Mouse (Mus musculus): ENCODE data around the gene Olfr1532-ps1. TPM values are rescaled to one million over a fixed set of nuclear protein-coding genes. Genes with fewer than 3 reads are reported as not detected.
"Not testable (repeated sequence)": the region's sequence is repeated elsewhere in the genome, so short reads cannot be mapped to it uniquely, and the experiment has no call there.

The Olfr1532-ps1 gene
- polyA plus RNA-seq (2014; fragmentation: Nextera tagmentation; extraction: Ambion mirVana): not detected in 2 replicates

- H3K9ac ChIP-seq (ENCODE audit: low read depth, low read length): no peak within 1 kb of the TSS
- H3K27ac ChIP-seq (replicated peaks; ENCODE audit: low read depth, low read length): no peak within 1 kb of the TSS
- H3K9me3 ChIP-seq (ENCODE audit: control insufficient read depth, low read length): no peaks in the 10 kb centered on the region
- no peak for ATAC-seq (ENCODE audit: low read depth)
- no peaks in the 10 kb centered on the region for H3K27me3 ChIP-seq (replicated peaks; ENCODE audit: control insufficient read depth, insufficient read depth, low read length)
- WGBS: 40% methylated on average over 2 of the region's 2 CpGs
- no peaks in the 10 kb centered on the region for H3K4me1 ChIP-seq (ENCODE audit: control insufficient read depth, insufficient read depth, low read length)
- DNase-seq (ENCODE audit: low spot score): no peak
- H3K4me2 ChIP-seq (ENCODE audit: low read depth, low read length): no peak within 1 kb of the TSS
- no peak within 1 kb of the TSS for H3K4me3 ChIP-seq (ENCODE audit: low read depth, low read length)
- H3K36me3 ChIP-seq (ENCODE audit: control insufficient read depth, insufficient read depth, low read length): no peaks in the 10 kb centered on the region
Measured at GRCm38 (mm10) chr7:106907676-106908075, at the start of gene Olfr1532-ps1. Gene Olfr1532-ps1, plus strand, starts transcription at chr7:106908001.

GRCm38 (mm10) chr7:106862885-106863284 is 44.9 kb upstream of the Olfr1532-ps1 start, which contains the start of gene Olfr704:
Gene Olfr704, plus strand, starts transcription at chr7:106863185.
- Histone ChIP-seq H3K36me3 (ENCODE audit: control insufficient read depth, insufficient read depth, low read length) (no peaks in the 10 kb centered on the region), H3K9me3 (ENCODE audit: control insufficient read depth, low read length) (no peaks in the 10 kb centered on the region), H3K9ac (ENCODE audit: low read depth, low read length) (no peak within 1 kb of the TSS), H3K4me1 (ENCODE audit: control insufficient read depth, insufficient read depth, low read length) (no peaks in the 10 kb centered on the region), H3K27ac (replicated peaks; ENCODE audit: low read depth, low read length) (no peak within 1 kb of the TSS), H3K4me3 (ENCODE audit: low read depth, low read length) (no peak within 1 kb of the TSS), H3K27me3 (replicated peaks; ENCODE audit: control insufficient read depth, insufficient read depth, low read length) (no peaks in the 10 kb centered on the region), H3K4me2 (ENCODE audit: low read depth, low read length) (no peak within 1 kb of the TSS)
- ATAC-seq (ENCODE audit: low read depth) (no peak), DNase-seq (ENCODE audit: low spot score) (no peak)

GRCm38 (mm10) chr7:106876791-106877190 is 31.0 kb upstream of the Olfr1532-ps1 start, which contains the start of gene Olfr705:
Gene Olfr705, minus strand, starts transcription at chr7:106876891.
- Histone ChIP-seq H3K4me1 (ENCODE audit: control insufficient read depth, insufficient read depth, low read length) (no peaks in the 10 kb centered on the region), H3K27me3 (replicated peaks; ENCODE audit: control insufficient read depth, insufficient read depth, low read length) (no peaks in the 10 kb centered on the region), H3K27ac (replicated peaks; ENCODE audit: low read depth, low read length) (no peak within 1 kb of the TSS), H3K4me3 (ENCODE audit: low read depth, low read length) (no peak within 1 kb of the TSS), H3K36me3 (ENCODE audit: control insufficient read depth, insufficient read depth, low read length) (no peaks in the 10 kb centered on the region), H3K4me2 (ENCODE audit: low read depth, low read length) (no peak within 1 kb of the TSS), H3K9me3 (ENCODE audit: control insufficient read depth, low read length) (no peaks in the 10 kb centered on the region), H3K9ac (ENCODE audit: low read depth, low read length) (no peak within 1 kb of the TSS)
- DNase-seq (ENCODE audit: low spot score): no peak
- no peak for ATAC-seq (ENCODE audit: low read depth)
- WGBS: 80% methylated on average over 3 of the region's 3 CpGs

GRCm38 (mm10) chr7:106888062-106888461 is 19.7 kb upstream of the Olfr1532-ps1 start, which contains the start of gene Olfr706:
Gene Olfr706, minus strand, starts transcription at chr7:106888162.
- H3K4me3 ChIP-seq (ENCODE audit: low read depth, low read length): no peak within 1 kb of the TSS
- ATAC-seq (ENCODE audit: low read depth) (no peak), DNase-seq (ENCODE audit: low spot score) (no peak)
- H3K36me3 ChIP-seq (ENCODE audit: control insufficient read depth, insufficient read depth, low read length): no peaks in the 10 kb centered on the region
- no peaks in the 10 kb centered on the region for H3K9me3 ChIP-seq (ENCODE audit: control insufficient read depth, low read length)
- 86% methylated on average over 2 of the region's 2 CpGs for WGBS
- H3K4me1 ChIP-seq (ENCODE audit: control insufficient read depth, insufficient read depth, low read length): no peaks in the 10 kb centered on the region
- no peak within 1 kb of the TSS for H3K9ac ChIP-seq (ENCODE audit: low read depth, low read length)
- no peaks in the 10 kb centered on the region for H3K27me3 ChIP-seq (replicated peaks; ENCODE audit: control insufficient read depth, insufficient read depth, low read length)
- H3K4me2 ChIP-seq (ENCODE audit: low read depth, low read length): no peak within 1 kb of the TSS
- H3K27ac ChIP-seq (replicated peaks; ENCODE audit: low read depth, low read length): no peak within 1 kb of the TSS

- H3K4me1 ChIP-seq (ENCODE audit: control insufficient read depth, insufficient read depth, low read length); H3K27ac ChIP-seq (replicated peaks; ENCODE audit: low read depth, low read length); H3K9me3 ChIP-seq (ENCODE audit: control insufficient read depth, low read length); DNase-seq (ENCODE audit: low spot score); H3K9ac ChIP-seq (ENCODE audit: low read depth, low read length); H3K4me3 ChIP-seq (ENCODE audit: low read depth, low read length); H3K4me2 ChIP-seq (ENCODE audit: low read depth, low read length); ATAC-seq (ENCODE audit: low read depth); H3K27me3 ChIP-seq (replicated peaks; ENCODE audit: control insufficient read depth, insufficient read depth, low read length); H3K36me3 ChIP-seq (ENCODE audit: control insufficient read depth, insufficient read depth, low read length): not testable (repeated sequence)
- 79% methylated on average over 3 of the region's 3 CpGs for WGBS
Measured at GRCm38 (mm10) chr7:106901141-106901540, 6.7 kb upstream of the Olfr1532-ps1 start, which contains the start of gene Olfr707. Gene Olfr707, minus strand, starts transcription at chr7:106901241.

GRCm38 (mm10) chr7:106920961-106921360 is 13.2 kb downstream of the Olfr1532-ps1 start:
- 70% methylated on average over 2 of the region's 7 CpGs for WGBS

GRCm38 (mm10) chr7:106932119-106932518 is 24.3 kb downstream of the Olfr1532-ps1 start, which contains the start of gene Olfr709-ps1:
Gene Olfr709-ps1, minus strand, starts transcription at chr7:106932219.
- no peak within 1 kb of the TSS for H3K9ac ChIP-seq (ENCODE audit: low read depth, low read length)
- no peak for ATAC-seq (ENCODE audit: low read depth)
- DNase-seq (ENCODE audit: low spot score): no peak
- H3K27ac ChIP-seq (replicated peaks; ENCODE audit: low read depth, low read length): no peak within 1 kb of the TSS
- no peaks in the 10 kb centered on the region for H3K36me3 ChIP-seq (ENCODE audit: control insufficient read depth, insufficient read depth, low read length)
- H3K4me2 ChIP-seq (ENCODE audit: low read depth, low read length): no peak within 1 kb of the TSS
- no peaks in the 10 kb centered on the region for H3K27me3 ChIP-seq (replicated peaks; ENCODE audit: control insufficient read depth, insufficient read depth, low read length)
- H3K9me3 ChIP-seq (ENCODE audit: control insufficient read depth, low read length): no peaks in the 10 kb centered on the region
- H3K4me1 ChIP-seq (ENCODE audit: control insufficient read depth, insufficient read depth, low read length): no peaks in the 10 kb centered on the region
- H3K4me3 ChIP-seq (ENCODE audit: low read depth, low read length): no peak within 1 kb of the TSS

More at GRCm38 (mm10) chr7:106920961-106921360, 13.2 kb downstream of the Olfr1532-ps1 start:
- H3K4me2 ChIP-seq (ENCODE audit: low read depth, low read length); H3K4me1 ChIP-seq (ENCODE audit: control insufficient read depth, insufficient read depth, low read length); DNase-seq (ENCODE audit: low spot score); H3K27me3 ChIP-seq (replicated peaks; ENCODE audit: control insufficient read depth, insufficient read depth, low read length); H3K9ac ChIP-seq (ENCODE audit: low read depth, low read length); H3K9me3 ChIP-seq (ENCODE audit: control insufficient read depth, low read length); ATAC-seq (ENCODE audit: low read depth); H3K27ac ChIP-seq (replicated peaks; ENCODE audit: low read depth, low read length); H3K36me3 ChIP-seq (ENCODE audit: control insufficient read depth, insufficient read depth, low read length); H3K4me3 ChIP-seq (ENCODE audit: low read depth, low read length): not testable (repeated sequence)

- DNase-seq (ENCODE audit: low spot score): peak; percentile 0
- Histone ChIP-seq H3K27me3 (replicated peaks; ENCODE audit: control insufficient read depth, insufficient read depth, low read length) (no peaks in the 10 kb centered on the region), H3K9ac (ENCODE audit: low read depth, low read length) (no peak within 1 kb of the TSS), H3K36me3 (ENCODE audit: control insufficient read depth, insufficient read depth, low read length) (no peaks in the 10 kb centered on the region), H3K4me2 (ENCODE audit: low read depth, low read length) (no peak within 1 kb of the TSS), H3K27ac (replicated peaks; ENCODE audit: low read depth, low read length) (no peak within 1 kb of the TSS), H3K9me3 (ENCODE audit: control insufficient read depth, low read length) (no peaks in the 10 kb centered on the region), H3K4me3 (ENCODE audit: low read depth, low read length) (no peak within 1 kb of the TSS), H3K4me1 (ENCODE audit: control insufficient read depth, insufficient read depth, low read length) (no peaks in the 10 kb centered on the region)
- 73% methylated on average over 3 of the region's 3 CpGs for WGBS
- ATAC-seq (ENCODE audit: low read depth): no peak
Measured at GRCm38 (mm10) chr7:106948212-106948611, 40.4 kb downstream of the Olfr1532-ps1 start, which contains the start of gene Olfr710. Gene Olfr710, minus strand, starts transcription at chr7:106948312.

- no peaks in the 10 kb centered on the region for H3K4me1 ChIP-seq (ENCODE audit: control insufficient read depth, insufficient read depth, low read length)
- H3K27me3 ChIP-seq (replicated peaks; ENCODE audit: control insufficient read depth, insufficient read depth, low read length): no peaks in the 10 kb centered on the region
- 76% methylated on average over 1 of the region's 1 CpGs for WGBS
- H3K36me3 ChIP-seq (ENCODE audit: control insufficient read depth, insufficient read depth, low read length): no peaks in the 10 kb centered on the region
- H3K4me3 ChIP-seq (ENCODE audit: low read depth, low read length): no peak within 1 kb of the TSS
- no peak within 1 kb of the TSS for H3K4me2 ChIP-seq (ENCODE audit: low read depth, low read length)
- H3K9me3 ChIP-seq (ENCODE audit: control insufficient read depth, low read length): no peaks in the 10 kb centered on the region
- no peak within 1 kb of the TSS for H3K27ac ChIP-seq (replicated peaks; ENCODE audit: low read depth, low read length)
- DNase-seq (ENCODE audit: low spot score): no peak
- no peak within 1 kb of the TSS for H3K9ac ChIP-seq (ENCODE audit: low read depth, low read length)
- ATAC-seq (ENCODE audit: low read depth): no peak
Measured at GRCm38 (mm10) chr7:106963837-106964236, 56.0 kb downstream of the Olfr1532-ps1 start, which contains the start of gene Olfr6. Gene Olfr6, minus strand, starts transcription at chr7:106963937.

Measured in embryonic facial prominence, embryonic 14.5 days (tissue).